In genomic region chr9:81863888-81864234, GRCm38 (mm10) we compare ENCODE assay signal across 8 mouse cellular contexts. TPM values are rescaled to one million over a fixed set of nuclear protein-coding genes. Genes with fewer than 3 reads are reported as not detected.
A peak's percentile ranks its signal among the peaks of the same experiment; 100 is the strongest.
DNase-seq lines count a peak whose midpoint lies in the region; ATAC-seq lines count a peak whose summit lies in the region.

No protein-coding gene starts in this region.

- no peak for DNase-seq in kidney, postnatal 4 days
- peak; percentile 8 for DNase-seq in c-Kit-positive CD71-negative TER-119-negative erythroid progenitor cells, embryonic 14.5 days (ENCODE audit: low read depth)
- no peak for DNase-seq in hindbrain, embryonic 10.5 days (ENCODE audit: low spot score)
- no peak for DNase-seq in cerebellum, postnatal 36 days
- no peak for DNase-seq in right cerebral cortex, postnatal 10 days (ENCODE audit: low spot score in 2 of 2)
- DNase-seq in yolk sac, embryonic 10.5 days (ENCODE audit: low spot score): no peak

- ATAC-seq in kidney, embryonic 14.5 days (ENCODE audit: low FRiP score, low TSS enrichment): no peak
- peak; percentile 61 for ATAC-seq in megakaryocyte progenitor cell, adult 5-6 weeks (replicated peaks; ENCODE audit: poor library complexity)

- 18% methylated on average over 13 of the region's 13 CpGs for WGBS in kidney, embryonic 14.5 days
- WGBS in hindbrain, embryonic 10.5 days: 23% methylated on average over 13 of the region's 13 CpGs

- no peak overlapping the region for H3K27ac ChIP-seq in kidney, embryonic 14.5 days (ENCODE audit: low read depth, low read length)
- H3K27ac ChIP-seq in hindbrain, embryonic 10.5 days: peak overlapping the region; percentile 73

- peaks cover 8% of the 10 kb centered on the region; the same call in 1 of the 2 replicates for H3K27me3 ChIP-seq in kidney, embryonic 14.5 days (ENCODE audit: control insufficient read depth, insufficient read depth, low read length)
- peaks cover 16% of the 10 kb centered on the region for H3K27me3 ChIP-seq in hindbrain, embryonic 10.5 days (ENCODE audit: insufficient read depth, poor library complexity, severe bottlenecking)

- peak overlapping the region; percentile 49 for H3K9ac ChIP-seq in kidney, embryonic 14.5 days (ENCODE audit: low read depth, low read length)

- no peaks in the 10 kb centered on the region for H3K9me3 ChIP-seq in kidney, embryonic 14.5 days (ENCODE audit: control insufficient read depth, low read length)
- H3K9me3 ChIP-seq in hindbrain, embryonic 10.5 days: no peaks in the 10 kb centered on the region

- no peaks in the 10 kb centered on the region for H3K36me3 ChIP-seq in kidney, embryonic 14.5 days (ENCODE audit: control insufficient read depth, insufficient read depth, low read length)
- H3K36me3 ChIP-seq in hindbrain, embryonic 10.5 days: no peaks in the 10 kb centered on the region

- peak overlapping the region; percentile 49 for H3K4me3 ChIP-seq in kidney, embryonic 14.5 days (ENCODE audit: low read length)
- peak overlapping the region; percentile 62 for H3K4me3 ChIP-seq in hindbrain, embryonic 10.5 days

- peak overlapping the region; percentile 69 for H3K4me2 ChIP-seq in kidney, embryonic 14.5 days (replicated peaks; ENCODE audit: low read depth, low read length)

- H3K4me1 ChIP-seq in kidney, embryonic 14.5 days (ENCODE audit: control insufficient read depth, insufficient read depth, low read length): no peaks in the 10 kb centered on the region
- H3K4me1 ChIP-seq in hindbrain, embryonic 10.5 days (replicated peaks): peaks cover 5% of the 10 kb centered on the region; the same call in 1 of the 2 replicates

RNA-seq across cellular contexts. Expression of gene Mei4, which starts 0.4 kb away (rescaled TPM):
- polyA plus RNA-seq in kidney, embryonic 14.5 days (2014; fragmentation: Nextera tagmentation; extraction: Ambion mirVana): 0.49 and 0.81 TPM in 2 replicates
- 0.25 and 0.49 TPM in 2 replicates for polyA plus RNA-seq in hindbrain, embryonic 10.5 days (2016; fragmentation: Nextera tagmentation; extraction: Ambion mirVana)
- total RNA-seq in megakaryocyte progenitor cell, adult 5-6 weeks (2015): 3.2 and 4.2 TPM in 2 replicates
- total RNA-seq in megakaryocyte progenitor cell, adult 5-6 weeks (2017): 1.5 and 1.9 TPM in 2 replicates
